Mouse (Mus musculus): ENCODE measurements around the gene Slc25a51.

DNA sequence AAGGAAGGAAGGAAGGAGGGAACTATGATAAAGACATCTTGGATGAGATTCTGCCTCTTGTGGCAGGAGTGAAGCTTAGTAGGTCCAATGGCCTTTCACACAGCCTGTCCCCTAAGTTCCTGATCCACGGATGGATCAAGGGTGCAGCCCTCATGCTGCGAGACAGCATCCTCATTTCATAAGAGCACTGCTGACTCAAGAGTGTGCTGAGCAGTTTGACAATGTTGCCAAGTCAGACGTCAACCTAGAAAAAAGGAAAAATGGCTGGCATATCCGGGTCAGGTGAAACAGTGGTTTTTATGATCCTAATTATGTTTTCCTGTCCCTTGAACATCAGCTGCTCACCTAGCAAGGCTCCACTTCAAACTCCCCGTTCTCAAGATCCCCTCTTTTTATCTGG, 14.9 kb downstream of the Slc25a51 start:
- TF ChIP-seq CTCF (IDR thresholded peaks at IDR 0.05; ENCODE audit: low read depth) (no peak), EP300 (IDR thresholded peaks at IDR 0.05; ENCODE audit: low read depth) (no peak)
